Mouse (Mus musculus) bone marrow, adult 2 months (tissue): Measurements from ENCODE around the gene Cacna1e.

Source experiments
- CTCF ChIP-seq: fragments of 200-500 bp; IDR thresholded peaks from 2 replicates; pipeline ENCODE4 v1.5.1; 2011; ENCODE audit warnings: low read length, control low read depth; ENCODE audit not compliant: control insufficient read depth, insufficient read depth
- POLR2A ChIP-seq: fragments of 200-500 bp; IDR thresholded peaks from 2 replicates; pipeline ENCODE4 v1.6.1; 2011; ENCODE audit warnings: low read depth, mild to moderate bottlenecking, control low read depth, low read length, borderline replicate concordance; ENCODE audit not compliant: control insufficient read depth

GRCm38 (mm10) chr1:154622666-154623653 is 261.3 kb downstream of the Cacna1e start:
- no peak for TF ChIP-seq POLR2A
- TF ChIP-seq CTCF = no peak
